Mouse (Mus musculus): ENCODE results near the gene Fam110c. TPM values are rescaled to one million over a fixed set of nuclear protein-coding genes. Genes with fewer than 3 reads are reported as not detected.
"Not testable (repeated sequence)": the region's sequence is repeated elsewhere in the genome, so short reads cannot be mapped to it uniquely, and the experiment has no call there.

The Fam110c gene
- total and polyA plus RNA-seq, 2 experiments from 2014 or later: 0.57 to 0.84 TPM

DNA sequence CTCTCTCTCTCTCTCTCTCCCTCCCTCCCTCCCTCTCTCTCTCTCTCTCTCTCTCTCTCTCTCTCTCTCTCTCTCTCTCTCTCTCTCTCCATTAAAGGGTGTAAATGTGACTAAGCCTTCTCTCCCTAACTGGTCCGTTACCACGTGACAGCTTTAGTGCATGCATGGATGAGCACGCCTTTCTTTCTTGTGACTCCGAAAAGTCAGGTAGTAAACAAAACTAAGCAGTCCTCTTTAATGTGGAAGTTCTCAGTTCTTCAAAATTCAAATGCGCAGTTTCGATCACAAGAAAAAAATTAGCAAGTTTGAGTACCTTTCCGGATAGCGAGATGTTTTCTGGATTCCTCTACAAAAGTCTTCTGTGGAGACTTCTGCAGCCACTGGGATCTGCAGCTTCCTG is 13.4 kb upstream of the Fam110c start:
- Histone ChIP-seq H3K36me3 (replicated peaks; ENCODE audit: control insufficient read depth, insufficient read depth, low read length) (no peaks in the 10 kb centered on the region), H3K9me3 (replicated peaks; ENCODE audit: control insufficient read depth, low read length) (no peaks in the 10 kb centered on the region), H3K4me1 (ENCODE audit: control insufficient read depth, insufficient read depth) (no peaks in the 10 kb centered on the region), H3K27ac (ENCODE audit: low read depth) (no peak overlapping the region), H3K9ac (replicated peaks; ENCODE audit: low read depth, low read length) (no peak overlapping the region), H3K4me3 (ENCODE audit: low read depth, low read length) (no peak overlapping the region), H3K4me2 (ENCODE audit: low read depth, low read length) (no peak overlapping the region), H3K27me3 (ENCODE audit: control insufficient read depth, insufficient read depth, low read length) (no peaks in the 10 kb centered on the region)
- DNase-seq (ENCODE audit: low spot score) (no peak), ATAC-seq (ENCODE audit: insufficient read depth, low read depth) (no peak)
- TF ChIP-seq EP300 (IDR thresholded peaks at IDR 0.05; ENCODE audit: low read depth): no peak
- 63% methylated on average over 8 of the region's 8 CpGs for WGBS

DNA sequence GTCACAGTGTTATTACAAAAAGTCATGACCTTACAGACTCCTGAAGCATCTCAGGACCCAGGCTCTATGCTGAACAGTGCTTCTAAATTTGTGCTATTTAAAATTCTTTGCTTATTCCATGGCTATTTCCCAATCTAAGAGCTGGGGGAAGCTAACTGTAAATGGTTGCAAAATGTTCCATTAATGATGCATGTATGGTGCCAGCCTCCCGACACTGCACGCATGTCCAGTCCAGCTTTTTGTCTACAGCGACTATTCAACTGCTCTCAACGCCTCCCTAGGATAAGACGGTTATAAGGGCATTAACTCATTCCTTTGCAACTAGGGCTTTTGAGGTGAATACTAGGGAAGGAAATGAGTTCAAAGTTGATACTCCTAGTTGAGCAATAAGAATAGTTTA is 2.4 kb upstream of the Fam110c start:
- Histone ChIP-seq H3K4me1 (ENCODE audit: control insufficient read depth, insufficient read depth) (peaks cover 18% of the 10 kb centered on the region), H3K4me3 (ENCODE audit: low read depth, low read length) (no peak overlapping the region), H3K4me2 (ENCODE audit: low read depth, low read length) (no peak overlapping the region), H3K27me3 (ENCODE audit: control insufficient read depth, insufficient read depth, low read length) (peaks cover 34% of the 10 kb centered on the region), H3K9ac (replicated peaks; ENCODE audit: low read depth, low read length) (no peak overlapping the region), H3K27ac (ENCODE audit: low read depth) (no peak overlapping the region), H3K36me3 (replicated peaks; ENCODE audit: control insufficient read depth, insufficient read depth, low read length) (no peaks in the 10 kb centered on the region), H3K9me3 (replicated peaks; ENCODE audit: control insufficient read depth, low read length) (0 out of 2 replicates have a peak, but pooled peaks cover 1% of the 10 kb centered on the region)
- ATAC-seq (ENCODE audit: insufficient read depth, low read depth) (no peak), DNase-seq (ENCODE audit: low spot score) (no peak)
- 59% methylated on average over 5 of the region's 5 CpGs for WGBS
- no peak for TF ChIP-seq EP300 (IDR thresholded peaks at IDR 0.05; ENCODE audit: low read depth)
- no peak for TF ChIP-seq CTCF (IDR thresholded peaks at IDR 0.05; ENCODE audit: low read depth)

DNA sequence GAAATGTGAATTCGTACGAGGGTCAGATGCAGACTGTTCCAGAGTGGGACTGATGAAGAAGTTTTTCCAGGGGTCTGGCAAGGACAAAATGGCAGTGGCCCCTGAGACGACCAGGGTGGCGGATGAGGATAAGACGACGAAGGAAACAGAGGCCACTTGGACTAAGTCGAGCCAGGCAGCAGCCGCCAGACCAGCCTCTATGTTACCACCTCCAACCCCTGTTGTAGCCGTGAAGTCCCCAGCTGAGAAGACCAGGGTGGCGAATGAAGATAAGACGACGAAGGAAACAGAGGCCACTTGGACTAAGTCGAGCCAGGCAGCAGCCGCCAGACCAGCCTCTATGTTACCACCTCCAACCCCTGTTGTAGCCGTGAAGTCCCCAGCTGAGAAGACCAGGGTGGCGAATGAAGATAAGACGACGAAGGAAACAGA is 710 bp downstream of the Fam110c start:
- H3K9me3 ChIP-seq (replicated peaks; ENCODE audit: control insufficient read depth, low read length); H3K36me3 ChIP-seq (replicated peaks; ENCODE audit: control insufficient read depth, insufficient read depth, low read length); H3K27ac ChIP-seq (ENCODE audit: low read depth); DNase-seq (ENCODE audit: low spot score): not testable (repeated sequence)
- Histone ChIP-seq H3K4me3 (ENCODE audit: low read depth, low read length) (peak overlapping the region; percentile 57), H3K27me3 (ENCODE audit: control insufficient read depth, insufficient read depth, low read length) (peaks cover 37% of the 10 kb centered on the region), H3K9ac (replicated peaks; ENCODE audit: low read depth, low read length) (peak overlapping the region; percentile 33; the same call in 1 of the 2 replicates), H3K4me2 (ENCODE audit: low read depth, low read length) (peak overlapping the region; percentile 96), H3K4me1 (ENCODE audit: control insufficient read depth, insufficient read depth) (peaks cover 18% of the 10 kb centered on the region)
- WGBS: 2% methylated on average over 12 of the region's 18 CpGs
- peak; percentile 33; the same call in 1 of the 2 replicates for ATAC-seq (ENCODE audit: insufficient read depth, low read depth)

DNA sequence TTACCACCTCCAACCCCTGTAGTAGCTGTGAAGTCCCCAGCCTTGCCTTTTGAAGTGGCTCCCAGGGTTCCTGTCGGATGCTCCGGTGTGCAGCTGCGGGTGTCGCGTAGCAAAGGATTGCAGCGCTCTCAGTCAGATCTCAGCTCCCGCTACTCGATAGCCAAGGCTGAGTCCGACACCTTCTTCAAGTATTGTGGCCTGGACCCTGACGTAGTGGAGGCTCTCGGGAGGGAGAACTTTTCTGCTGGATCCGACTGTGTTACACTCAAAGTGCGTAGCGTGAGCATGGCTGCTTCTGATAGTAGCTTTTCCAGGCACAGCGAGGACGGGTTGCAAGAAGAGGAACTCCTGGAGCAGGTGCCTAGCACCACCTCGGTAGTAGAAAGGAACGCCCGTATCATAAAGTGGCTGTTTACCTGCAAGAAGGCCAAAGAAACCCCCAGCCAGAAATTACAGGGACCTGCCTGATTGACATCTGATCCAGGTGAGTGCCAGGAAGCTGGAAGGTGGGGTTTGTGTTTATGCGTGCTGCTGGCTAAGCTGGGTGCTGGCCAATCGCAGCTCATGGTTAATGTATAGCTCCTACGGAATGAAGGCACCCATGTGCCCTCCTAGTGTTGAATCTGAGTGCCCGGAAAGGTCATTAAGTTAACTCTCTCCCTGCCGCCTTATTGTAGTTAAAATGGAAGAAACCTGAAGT is 1.3 kb downstream of the Fam110c start:
- WGBS: 4% methylated on average over 24 of the region's 24 CpGs
- Histone ChIP-seq H3K9me3 (replicated peaks; ENCODE audit: control insufficient read depth, low read length) (no peaks in the 10 kb centered on the region), H3K9ac (replicated peaks; ENCODE audit: low read depth, low read length) (peak overlapping the region; percentile 50; the same call in 1 of the 2 replicates), H3K27ac (ENCODE audit: low read depth) (no peak overlapping the region), H3K4me3 (ENCODE audit: low read depth, low read length) (peak overlapping the region; percentile 57), H3K27me3 (ENCODE audit: control insufficient read depth, insufficient read depth, low read length) (peaks cover 37% of the 10 kb centered on the region), H3K36me3 (replicated peaks; ENCODE audit: control insufficient read depth, insufficient read depth, low read length) (no peaks in the 10 kb centered on the region), H3K4me2 (ENCODE audit: low read depth, low read length) (peak overlapping the region; percentile 73), H3K4me1 (ENCODE audit: control insufficient read depth, insufficient read depth) (peaks cover 18% of the 10 kb centered on the region)
- DNase-seq (ENCODE audit: low spot score): no peak
- peak; percentile 36; the same call in 1 of the 2 replicates for ATAC-seq (ENCODE audit: insufficient read depth, low read depth)
- TF ChIP-seq CTCF (IDR thresholded peaks at IDR 0.05; ENCODE audit: low read depth) (no peak), EP300 (IDR thresholded peaks at IDR 0.05; ENCODE audit: low read depth) (no peak)

DNA sequence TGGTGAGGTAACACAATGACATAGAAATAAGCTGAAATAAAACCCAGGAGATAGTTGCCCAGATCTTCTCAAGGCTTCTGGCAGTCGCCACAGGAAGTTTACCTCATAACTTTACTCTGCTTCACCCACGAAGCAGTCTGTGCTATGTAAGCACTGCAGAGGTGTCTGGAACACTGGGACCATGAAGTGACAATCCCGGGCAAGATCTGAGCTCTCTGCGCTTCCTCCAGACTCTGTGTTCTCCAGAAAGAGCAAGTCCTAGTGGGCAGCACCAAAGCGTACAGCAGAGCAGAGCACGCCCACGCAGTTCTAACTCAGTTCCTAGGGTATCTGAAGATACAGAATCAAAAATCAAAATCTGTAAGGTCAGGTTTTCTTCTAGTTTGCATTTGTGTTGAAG is 3.4 kb downstream of the Fam110c start:
- Histone ChIP-seq H3K9me3 (replicated peaks; ENCODE audit: control insufficient read depth, low read length) (no peaks in the 10 kb centered on the region), H3K4me3 (ENCODE audit: low read depth, low read length) (no peak overlapping the region), H3K9ac (replicated peaks; ENCODE audit: low read depth, low read length) (no peak overlapping the region), H3K4me2 (ENCODE audit: low read depth, low read length) (no peak overlapping the region), H3K4me1 (ENCODE audit: control insufficient read depth, insufficient read depth) (peaks cover 18% of the 10 kb centered on the region), H3K27ac (ENCODE audit: low read depth) (no peak overlapping the region), H3K36me3 (replicated peaks; ENCODE audit: control insufficient read depth, insufficient read depth, low read length) (no peaks in the 10 kb centered on the region), H3K27me3 (ENCODE audit: control insufficient read depth, insufficient read depth, low read length) (peaks cover 35% of the 10 kb centered on the region)
- WGBS: 63% methylated on average over 7 of the region's 7 CpGs
- ATAC-seq (ENCODE audit: insufficient read depth, low read depth) (no peak), DNase-seq (ENCODE audit: low spot score) (no peak)
- no peak for TF ChIP-seq CTCF (IDR thresholded peaks at IDR 0.05; ENCODE audit: low read depth)
- TF ChIP-seq EP300 (IDR thresholded peaks at IDR 0.05; ENCODE audit: low read depth): no peak

DNA sequence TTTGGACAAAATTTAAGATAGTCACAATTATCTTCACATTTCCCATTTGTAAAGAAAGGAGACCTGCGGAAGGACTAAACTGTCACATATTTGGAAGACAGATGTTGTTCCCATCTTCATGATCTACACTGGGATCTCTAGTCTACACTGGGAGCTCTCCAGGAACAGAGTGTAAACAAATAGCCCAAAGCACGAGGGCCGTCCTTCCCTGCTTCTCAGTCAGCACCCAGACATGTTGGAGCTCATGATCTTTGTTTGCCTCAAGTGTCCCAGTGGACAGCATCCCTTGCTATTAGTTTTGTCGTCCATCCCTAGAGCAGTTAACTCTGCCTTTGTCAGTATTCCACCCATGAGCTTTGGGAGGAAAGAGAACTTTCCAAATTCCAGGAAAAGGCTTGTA is 4.4 kb downstream of the Fam110c start:
- H3K27ac ChIP-seq (ENCODE audit: low read depth): no peak overlapping the region
- no peak for DNase-seq (ENCODE audit: low spot score)
- H3K36me3 ChIP-seq (replicated peaks; ENCODE audit: control insufficient read depth, insufficient read depth, low read length): no peaks in the 10 kb centered on the region
- H3K9me3 ChIP-seq (replicated peaks; ENCODE audit: control insufficient read depth, low read length): no peaks in the 10 kb centered on the region
- WGBS: 58% methylated on average over 4 of the region's 4 CpGs
- H3K4me1 ChIP-seq (ENCODE audit: control insufficient read depth, insufficient read depth): peaks cover 20% of the 10 kb centered on the region
- ATAC-seq (ENCODE audit: insufficient read depth, low read depth): no peak
- no peak overlapping the region for H3K4me3 ChIP-seq (ENCODE audit: low read depth, low read length)
- TF ChIP-seq CTCF (IDR thresholded peaks at IDR 0.05; ENCODE audit: low read depth) (no peak), EP300 (IDR thresholded peaks at IDR 0.05; ENCODE audit: low read depth) (no peak)
- H3K4me2 ChIP-seq (ENCODE audit: low read depth, low read length): no peak overlapping the region
- H3K9ac ChIP-seq (replicated peaks; ENCODE audit: low read depth, low read length): no peak overlapping the region
- H3K27me3 ChIP-seq (ENCODE audit: control insufficient read depth, insufficient read depth, low read length): peaks cover 27% of the 10 kb centered on the region
